Mouse (Mus musculus): Measurements from ENCODE around the gene Sema4g. TPM values are rescaled to one million over a fixed set of nuclear protein-coding genes. Genes with fewer than 3 reads are reported as not detected.
A peak's percentile ranks its signal among the peaks of the same experiment; 100 is the strongest.

Sema4g gene
- polyA plus RNA-seq, 1 experiment = not detected

GRCm38 (mm10) chr19:45007425-45008191 is 18.7 kb downstream of the Sema4g start:
- WGBS = 89% methylated on average over 20 of the region's 20 CpGs
- Histone ChIP-seq H3K27ac (ENCODE audit: insufficient read depth, low read depth, low read length) (no peak overlapping the region), H3K4me1 (ENCODE audit: control insufficient read depth, insufficient read depth, low read length) (peaks cover 23% of the 10 kb centered on the region), H3K4me3 (ENCODE audit: insufficient read depth, low read depth, low read length) (peak overlapping the region; percentile 68)
- TF ChIP-seq CTCF (IDR thresholded peaks at IDR 0.05; ENCODE audit: insufficient read depth, low read depth, low read length) = no peak
- no peak for TF ChIP-seq POLR2A (IDR thresholded peaks at IDR 0.05; ENCODE audit: insufficient read depth, low read depth, low read length)

GRCm38 (mm10) chr19:45010646-45011045 is 21.7 kb downstream of the Sema4g start:
- Histone ChIP-seq H3K4me3 (ENCODE audit: insufficient read depth, low read depth, low read length) (no peak overlapping the region), H3K4me1 (ENCODE audit: control insufficient read depth, insufficient read depth, low read length) (peaks cover 24% of the 10 kb centered on the region), H3K27ac (ENCODE audit: insufficient read depth, low read depth, low read length) (no peak overlapping the region)
- WGBS = 92% methylated on average over 4 of the region's 4 CpGs
- no peak for TF ChIP-seq CTCF (IDR thresholded peaks at IDR 0.05; ENCODE audit: insufficient read depth, low read depth, low read length)
- no peak for TF ChIP-seq POLR2A (IDR thresholded peaks at IDR 0.05; ENCODE audit: insufficient read depth, low read depth, low read length)

- H3K4me1 ChIP-seq (ENCODE audit: control insufficient read depth, insufficient read depth, low read length) = peaks cover 30% of the 10 kb centered on the region
- TF ChIP-seq CTCF (IDR thresholded peaks at IDR 0.05; ENCODE audit: insufficient read depth, low read depth, low read length) (no peak), POLR2A (IDR thresholded peaks at IDR 0.05; ENCODE audit: insufficient read depth, low read depth, low read length) (no peak)
- 86% methylated on average over 8 of the region's 8 CpGs for WGBS
- H3K4me3 ChIP-seq (ENCODE audit: insufficient read depth, low read depth, low read length) = no peak overlapping the region
- H3K27ac ChIP-seq (ENCODE audit: insufficient read depth, low read depth, low read length) = no peak overlapping the region
Measured at GRCm38 (mm10) chr19:45012219-45012618, 23.3 kb downstream of the Sema4g start.

GRCm38 (mm10) chr19:45012636-45013035 is 23.7 kb downstream of the Sema4g start:
- 28% methylated on average over 6 of the region's 6 CpGs for WGBS
- TF ChIP-seq CTCF (IDR thresholded peaks at IDR 0.05; ENCODE audit: insufficient read depth, low read depth, low read length) (no peak), POLR2A (IDR thresholded peaks at IDR 0.05; ENCODE audit: insufficient read depth, low read depth, low read length) (no peak)
- Histone ChIP-seq H3K4me3 (ENCODE audit: insufficient read depth, low read depth, low read length) (no peak overlapping the region), H3K27ac (ENCODE audit: insufficient read depth, low read depth, low read length) (no peak overlapping the region), H3K4me1 (ENCODE audit: control insufficient read depth, insufficient read depth, low read length) (peaks cover 26% of the 10 kb centered on the region)

- no peak for TF ChIP-seq CTCF (IDR thresholded peaks at IDR 0.05; ENCODE audit: insufficient read depth, low read depth, low read length)
- no peak for TF ChIP-seq POLR2A (IDR thresholded peaks at IDR 0.05; ENCODE audit: insufficient read depth, low read depth, low read length)
- H3K27ac ChIP-seq (ENCODE audit: insufficient read depth, low read depth, low read length) = no peak overlapping the region
- peaks cover 24% of the 10 kb centered on the region for H3K4me1 ChIP-seq (ENCODE audit: control insufficient read depth, insufficient read depth, low read length)
- H3K4me3 ChIP-seq (ENCODE audit: insufficient read depth, low read depth, low read length) = no peak overlapping the region
- WGBS = 76% methylated on average over 6 of the region's 6 CpGs
Measured at GRCm38 (mm10) chr19:45013581-45014225, 24.8 kb downstream of the Sema4g start.

GRCm38 (mm10) chr19:45014335-45014971 is 25.6 kb downstream of the Sema4g start, which contains the start of gene Lzts2:
Gene Lzts2 (plus strand): TSS chr19:45014414.
- TF ChIP-seq POLR2A (IDR thresholded peaks at IDR 0.05; ENCODE audit: insufficient read depth, low read depth, low read length) = no peak
- TF ChIP-seq CTCF (IDR thresholded peaks at IDR 0.05; ENCODE audit: insufficient read depth, low read depth, low read length) = no peak
- peak within 1 kb of the TSS; percentile 90 for H3K27ac ChIP-seq (ENCODE audit: insufficient read depth, low read depth, low read length)
- H3K4me3 ChIP-seq (ENCODE audit: insufficient read depth, low read depth, low read length) = peak within 1 kb of the TSS; percentile 48
- H3K4me1 ChIP-seq (ENCODE audit: control insufficient read depth, insufficient read depth, low read length) = peaks cover 25% of the 10 kb centered on the region
- 33% methylated on average over 10 of the region's 10 CpGs for WGBS

GRCm38 (mm10) chr19:45014981-45015402 is 26.1 kb downstream of the Sema4g start:
- TF ChIP-seq CTCF (IDR thresholded peaks at IDR 0.05; ENCODE audit: insufficient read depth, low read depth, low read length) (no peak), POLR2A (IDR thresholded peaks at IDR 0.05; ENCODE audit: insufficient read depth, low read depth, low read length) (peak; percentile 17; the same call in 1 of the 2 replicates)
- 1% methylated on average over 25 of the region's 25 CpGs for WGBS
- Histone ChIP-seq H3K27ac (ENCODE audit: insufficient read depth, low read depth, low read length) (peak overlapping the region; percentile 90), H3K4me1 (ENCODE audit: control insufficient read depth, insufficient read depth, low read length) (peaks cover 25% of the 10 kb centered on the region), H3K4me3 (ENCODE audit: insufficient read depth, low read depth, low read length) (peak overlapping the region; percentile 48)

GRCm38 (mm10) chr19:45015518-45016281 is 26.8 kb downstream of the Sema4g start:
- TF ChIP-seq CTCF (IDR thresholded peaks at IDR 0.05; ENCODE audit: insufficient read depth, low read depth, low read length) (no peak), POLR2A (IDR thresholded peaks at IDR 0.05; ENCODE audit: insufficient read depth, low read depth, low read length) (no peak)
- 2% methylated on average over 34 of the region's 34 CpGs for WGBS
- Histone ChIP-seq H3K4me1 (ENCODE audit: control insufficient read depth, insufficient read depth, low read length) (peaks cover 30% of the 10 kb centered on the region), H3K4me3 (ENCODE audit: insufficient read depth, low read depth, low read length) (peak overlapping the region; percentile 48), H3K27ac (ENCODE audit: insufficient read depth, low read depth, low read length) (peak overlapping the region; percentile 90)
